Mouse (Mus musculus): ENCODE data around the gene Tnpo1.

The Tnpo1 gene

DNA sequence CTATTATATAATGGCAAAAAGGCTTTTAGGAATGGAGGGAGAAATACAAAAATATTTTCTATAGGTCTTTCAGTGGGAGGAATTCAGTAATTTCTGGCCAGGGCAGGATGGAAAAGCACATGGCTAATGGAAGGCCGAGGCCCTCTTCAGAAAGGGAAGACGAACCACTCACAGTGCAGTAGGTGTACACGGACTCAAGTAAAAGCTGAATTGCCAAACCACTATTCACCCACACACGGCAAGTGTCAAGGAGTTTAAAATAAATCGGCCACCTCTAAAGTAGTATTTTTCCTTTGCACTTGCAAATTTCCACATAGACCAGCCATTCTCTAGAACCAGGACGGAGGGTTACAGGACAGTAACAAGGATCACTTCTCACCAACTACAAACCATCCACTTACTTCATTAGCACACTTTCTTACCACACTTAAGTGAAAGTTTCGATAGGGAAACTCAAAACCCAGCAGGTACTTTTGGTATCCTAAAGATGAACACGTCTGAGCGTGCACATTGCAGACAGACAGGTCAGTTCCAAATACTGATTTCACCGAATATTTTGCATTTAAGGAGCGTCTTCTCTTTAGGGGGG, 1.2 kb downstream of the Tnpo1 start:
- DNase-seq = no peak

DNA sequence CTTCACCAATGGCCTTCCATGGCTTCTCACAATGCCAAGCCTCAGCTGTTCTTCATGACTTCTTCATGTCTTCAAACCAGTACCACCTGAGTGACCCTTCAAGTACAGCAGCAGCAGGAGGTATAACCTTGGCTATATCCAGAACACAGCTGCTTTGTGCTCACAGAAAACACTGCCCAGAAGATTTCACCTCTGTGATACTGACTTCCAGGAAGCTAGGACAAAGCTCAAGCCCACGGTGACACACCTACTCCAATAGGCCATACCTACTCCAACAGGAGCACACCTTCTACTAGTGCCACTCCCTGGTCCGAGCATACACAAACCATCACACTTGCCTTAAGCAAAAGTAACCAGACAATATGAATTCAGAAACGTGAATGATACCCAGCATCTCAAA, 3.4 kb downstream of the Tnpo1 start:
- DNase-seq = no peak

DNA sequence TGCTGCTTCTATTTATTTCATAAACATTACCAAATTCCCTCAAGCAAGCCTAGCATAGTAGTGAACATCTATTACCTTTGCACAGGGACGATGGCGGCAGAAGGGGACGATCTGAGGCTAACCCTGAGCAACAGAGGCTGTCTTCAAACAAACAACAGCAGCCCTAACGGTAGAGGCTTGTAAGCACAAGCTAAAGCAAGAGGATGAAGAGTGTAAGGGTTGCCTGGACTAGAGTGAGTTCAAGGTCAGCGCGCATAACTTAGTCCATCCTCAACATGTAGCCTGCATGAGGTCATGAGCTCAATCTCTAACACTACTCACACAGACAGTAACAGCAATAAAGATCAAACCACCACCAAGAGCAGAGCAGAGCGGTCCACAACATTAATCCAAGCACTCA, 4.9 kb downstream of the Tnpo1 start:
- no peak for DNase-seq

DNA sequence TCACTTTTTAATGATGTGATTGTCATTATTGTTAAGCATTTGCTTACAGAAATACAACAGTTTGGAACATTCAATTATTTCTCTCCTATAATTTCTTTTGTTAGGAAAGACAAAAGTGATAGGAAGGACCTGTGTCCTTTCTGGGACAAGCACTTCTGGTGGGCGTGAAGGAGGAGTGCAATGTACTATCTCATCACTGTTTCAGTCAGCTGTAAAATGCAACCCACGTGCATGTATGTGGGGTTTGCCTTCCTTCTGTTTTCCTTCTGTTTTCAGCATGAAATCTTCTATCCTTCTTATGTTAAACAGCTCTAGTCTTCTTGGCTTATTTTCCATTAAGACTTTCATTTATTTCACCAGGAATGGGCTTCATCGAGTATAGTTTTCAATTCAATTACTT, 5.9 kb downstream of the Tnpo1 start:
- DNase-seq = no peak

DNA sequence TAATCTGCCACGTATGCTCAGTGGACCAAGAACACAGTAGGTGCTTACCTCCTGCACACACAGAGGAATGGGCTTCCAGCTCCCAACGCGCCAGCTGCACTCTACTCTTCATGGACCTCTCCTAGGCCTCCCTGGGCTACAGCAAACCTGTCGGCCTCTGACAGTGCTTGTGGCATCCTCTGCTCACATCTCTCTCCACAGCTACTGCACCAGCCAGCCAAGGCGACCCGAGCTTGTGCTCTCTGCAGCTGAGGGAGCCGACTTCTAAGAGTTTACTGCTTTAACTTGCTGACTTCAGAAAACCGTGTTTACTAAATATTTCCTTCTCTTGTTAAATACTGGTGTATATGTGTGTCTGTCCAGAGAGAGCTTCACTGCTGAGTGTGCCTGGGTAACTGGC, 6.5 kb downstream of the Tnpo1 start:
- DNase-seq = no peak

DNA sequence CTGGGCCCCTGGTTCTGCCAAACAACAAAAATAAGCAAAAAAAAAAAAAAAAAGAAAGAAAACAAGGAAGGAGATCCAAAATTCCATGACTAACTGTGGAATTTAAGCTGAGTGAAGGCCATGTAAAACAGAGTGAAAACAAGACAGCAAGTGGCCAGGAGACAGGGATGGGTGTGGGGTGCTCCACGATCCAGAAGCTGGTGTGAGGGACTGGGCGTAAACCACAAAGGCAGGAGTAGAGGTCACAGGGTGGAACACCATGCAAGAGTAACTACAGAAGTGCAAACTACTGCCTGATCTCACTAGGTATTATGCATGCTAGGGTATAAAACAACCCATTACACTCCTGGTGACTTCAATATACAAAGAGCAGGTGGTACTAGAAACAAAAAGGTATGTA, 8.3 kb downstream of the Tnpo1 start:
- DNase-seq = no peak

DNA sequence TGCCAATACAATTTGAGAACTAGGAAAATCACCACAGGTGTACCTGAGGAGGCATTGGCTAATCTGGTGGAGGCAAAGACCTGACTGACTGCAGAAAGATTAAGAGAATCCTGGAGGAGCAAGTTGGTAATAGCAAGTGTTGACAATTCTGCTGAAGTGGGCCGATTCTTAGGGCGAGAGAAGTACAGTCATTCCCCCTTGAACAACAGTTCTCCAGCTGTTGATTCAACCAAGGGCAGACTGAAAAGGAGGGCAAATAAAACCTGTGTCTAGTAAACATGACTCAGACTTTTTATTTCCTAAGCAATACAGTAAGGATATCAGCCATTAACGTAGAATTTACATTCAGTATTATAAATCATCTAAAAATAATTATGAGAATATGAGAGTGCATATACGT, 10.6 kb downstream of the Tnpo1 start:
- no peak for DNase-seq

DNA sequence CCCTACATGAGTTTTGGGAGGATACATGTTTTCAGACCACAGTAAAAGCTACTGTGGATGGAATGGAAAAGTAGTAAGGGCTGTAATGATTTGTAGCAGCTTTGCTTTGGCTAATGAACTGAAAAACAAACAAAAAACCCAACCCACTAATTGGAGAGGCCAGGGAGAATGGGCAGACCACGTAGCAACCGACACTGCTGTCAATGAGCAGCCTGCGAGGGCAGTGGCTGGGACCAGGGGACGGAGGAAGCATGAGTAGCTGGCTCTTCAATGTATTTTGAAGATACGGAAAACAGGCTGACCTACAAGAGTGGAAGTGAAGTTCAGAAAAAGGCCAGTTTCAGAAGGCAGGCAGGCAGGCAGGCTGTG, 11.4 kb downstream of the Tnpo1 start:
- no peak for DNase-seq

DNA sequence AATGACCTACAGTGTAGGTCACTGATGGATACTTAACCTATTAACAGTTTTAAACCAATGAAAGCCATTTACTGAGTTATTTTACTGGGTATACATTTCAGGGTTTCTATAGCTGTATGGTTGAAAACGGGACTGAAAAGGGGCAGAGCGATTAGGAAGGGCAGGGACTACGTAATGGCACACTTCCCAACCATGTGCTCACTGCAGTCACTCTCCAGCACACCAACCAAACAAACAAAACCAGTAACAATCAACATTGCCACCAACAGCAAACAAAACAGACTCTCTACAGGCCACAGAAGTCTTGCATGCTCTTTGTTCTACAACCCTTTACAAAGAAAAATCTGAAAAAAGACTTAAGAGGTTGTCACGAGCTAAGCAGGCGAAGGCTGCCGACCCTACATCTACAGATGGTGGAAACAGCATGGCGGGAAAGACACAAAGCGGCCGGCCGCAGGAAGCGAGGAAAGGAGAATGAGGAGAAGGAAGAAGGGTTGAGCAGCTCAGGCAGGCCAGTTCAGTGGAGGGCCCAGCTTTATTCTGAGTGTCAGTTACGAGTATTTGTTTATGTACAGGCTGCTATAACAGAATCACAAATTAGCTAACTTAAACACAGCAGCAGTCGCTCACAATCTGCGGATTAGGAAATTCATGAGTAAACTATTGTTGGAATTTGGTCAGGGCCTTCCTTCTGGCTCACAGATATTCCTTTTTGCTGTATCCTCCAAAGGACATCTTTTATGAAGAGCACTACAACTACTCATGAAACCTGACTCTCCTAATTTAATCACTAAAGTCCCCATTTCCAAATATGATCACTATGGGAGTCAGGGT, 12.0 kb downstream of the Tnpo1 start:
- no peak for DNase-seq

DNA sequence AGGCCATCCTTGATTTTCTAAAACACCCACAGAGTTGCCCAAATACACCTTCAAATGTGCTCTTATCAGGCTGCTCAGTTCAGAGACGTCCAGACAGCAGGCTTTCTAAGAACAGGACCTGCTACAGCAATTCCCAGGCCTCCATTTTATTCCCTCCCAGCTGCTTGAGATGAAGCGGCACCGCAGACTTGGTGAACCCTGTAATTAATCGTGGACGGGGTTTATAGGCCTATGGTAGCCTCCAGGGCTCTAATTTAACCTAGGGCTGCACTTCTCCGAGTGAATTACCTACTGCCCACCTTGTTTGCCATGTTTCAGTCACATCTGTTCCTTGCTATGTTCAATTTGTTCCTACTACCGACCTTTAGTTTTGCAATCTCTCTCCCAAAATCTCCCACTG, 13.0 kb downstream of the Tnpo1 start:
- no peak for DNase-seq

DNA sequence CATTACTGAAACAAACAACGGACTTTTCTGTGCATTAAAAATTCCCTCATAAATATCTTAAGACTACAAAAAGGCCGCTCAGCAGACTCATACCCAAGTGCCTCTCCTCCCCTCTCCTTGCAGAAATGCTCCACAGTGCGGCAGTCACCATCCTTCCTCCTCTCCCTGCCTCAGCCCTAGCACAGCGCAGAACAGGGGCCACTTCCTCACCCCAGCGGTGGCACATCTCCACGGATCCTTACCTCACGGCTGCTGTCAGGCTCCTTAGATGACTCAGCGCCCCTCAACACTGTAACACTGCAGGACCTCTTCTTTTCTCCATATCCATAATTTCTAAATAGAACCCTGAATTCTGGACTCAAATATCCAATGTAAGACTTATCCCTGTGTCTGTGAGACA, 13.6 kb downstream of the Tnpo1 start:
- peak; percentile 44 to 53 for DNase-seq

DNA sequence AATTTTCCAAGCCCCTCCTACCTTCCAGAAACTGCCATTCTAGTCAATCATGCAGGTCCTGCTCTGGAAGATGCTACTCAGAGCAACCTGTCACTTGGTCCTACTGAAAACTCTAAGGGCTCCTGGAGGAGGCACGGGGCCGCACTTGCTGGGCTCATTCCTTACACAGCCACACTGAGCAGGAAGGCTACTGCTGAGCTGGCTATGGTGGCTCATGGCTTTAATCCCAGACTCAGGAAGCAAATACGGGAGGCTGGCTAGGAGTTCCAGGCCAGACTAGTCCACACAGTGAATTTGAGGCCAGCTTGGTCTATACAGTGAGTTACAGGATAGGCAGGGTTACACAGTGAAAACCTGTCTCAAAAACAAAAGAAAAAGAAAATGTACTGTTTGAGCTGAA, 15.4 kb downstream of the Tnpo1 start:
- no peak for DNase-seq

DNA sequence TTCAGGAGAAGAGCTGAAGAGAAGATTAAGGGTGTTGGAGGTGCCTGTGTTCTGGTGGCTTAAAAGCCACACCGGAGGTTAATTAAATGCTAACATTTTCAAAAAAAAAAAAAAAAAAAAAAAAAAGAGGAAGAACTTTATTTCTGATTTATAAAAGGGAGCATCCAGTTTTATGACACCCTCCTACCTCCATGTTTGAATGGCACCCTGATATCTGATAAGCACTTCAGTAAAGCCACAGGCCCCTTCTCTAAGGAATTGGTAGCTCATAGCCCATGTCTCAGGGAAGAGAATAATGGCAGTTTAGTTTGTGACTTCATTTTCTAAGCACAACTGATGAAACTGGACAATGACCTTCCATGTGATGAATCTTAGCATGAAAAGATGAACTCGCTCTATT, 21.6 kb downstream of the Tnpo1 start:
- no peak for DNase-seq

DNA sequence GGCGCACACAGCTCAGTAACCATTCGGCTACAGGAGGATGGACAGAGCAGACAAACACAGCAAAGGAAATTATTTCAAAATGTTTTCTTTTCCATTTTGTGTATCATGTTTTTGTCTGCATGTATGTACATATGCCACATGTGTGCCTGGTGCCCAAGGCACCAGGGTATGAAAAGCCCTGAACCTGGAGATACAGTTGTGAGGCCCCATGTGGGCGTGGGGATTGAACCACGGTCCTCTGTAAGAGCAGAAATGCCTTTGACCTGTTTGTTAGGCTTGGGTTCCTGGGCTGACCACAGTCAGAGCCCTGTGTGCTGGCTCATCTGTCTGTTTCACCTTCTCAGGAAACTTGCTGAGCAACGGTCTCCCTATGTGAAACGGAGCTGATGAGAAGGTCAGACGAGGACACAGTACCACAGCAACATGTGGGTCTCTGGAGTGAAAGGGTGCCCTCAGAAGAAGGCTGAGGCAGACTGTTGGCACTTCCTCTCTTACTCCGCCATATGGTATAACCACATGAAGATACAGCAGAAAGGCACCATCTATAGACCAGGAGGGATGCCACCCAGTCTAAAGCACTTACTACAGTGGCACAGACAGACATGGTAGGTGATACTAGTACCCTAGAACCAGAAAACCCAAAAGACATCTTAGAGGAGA, 23.7 kb downstream of the Tnpo1 start:
- DNase-seq = no peak

DNA sequence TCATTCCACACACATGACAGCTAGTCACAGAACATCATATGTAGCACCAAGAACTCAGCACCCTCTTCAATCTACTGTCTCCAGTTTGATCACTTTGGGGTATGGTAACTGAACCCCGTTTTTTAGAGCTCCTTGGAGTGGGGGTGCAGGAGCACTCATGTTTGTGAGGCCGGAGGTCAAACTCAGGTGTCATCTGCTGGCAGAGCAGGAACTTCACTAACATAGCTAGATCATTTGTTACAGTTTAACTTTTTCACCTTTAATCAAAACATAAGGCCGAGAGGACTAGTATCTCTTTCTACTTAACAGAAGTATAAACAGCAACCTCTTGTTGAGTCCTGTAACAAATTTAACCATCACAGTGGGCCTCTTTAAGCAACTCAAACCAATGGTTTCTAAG, 26.6 kb downstream of the Tnpo1 start:
- DNase-seq = no peak

DNA sequence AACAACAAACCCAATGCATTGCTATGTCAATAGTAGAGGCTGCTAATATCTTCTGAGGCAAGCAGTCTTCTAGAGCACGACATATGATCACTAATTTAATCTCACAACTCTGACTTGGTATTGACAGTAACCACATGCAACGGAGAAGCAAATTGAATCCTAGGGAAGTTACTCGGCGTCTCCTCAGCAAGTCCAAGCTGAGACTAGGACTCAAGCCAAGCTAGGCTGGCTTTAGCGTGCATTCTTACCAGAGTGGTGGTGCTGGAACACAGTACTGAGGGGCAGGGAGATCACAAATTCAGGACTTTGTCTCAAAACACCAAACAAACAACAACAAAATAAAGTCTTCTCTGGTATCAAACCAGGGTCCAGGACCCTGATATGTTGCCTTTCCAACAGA, 28.6 kb downstream of the Tnpo1 start:
- no peak for DNase-seq

DNA sequence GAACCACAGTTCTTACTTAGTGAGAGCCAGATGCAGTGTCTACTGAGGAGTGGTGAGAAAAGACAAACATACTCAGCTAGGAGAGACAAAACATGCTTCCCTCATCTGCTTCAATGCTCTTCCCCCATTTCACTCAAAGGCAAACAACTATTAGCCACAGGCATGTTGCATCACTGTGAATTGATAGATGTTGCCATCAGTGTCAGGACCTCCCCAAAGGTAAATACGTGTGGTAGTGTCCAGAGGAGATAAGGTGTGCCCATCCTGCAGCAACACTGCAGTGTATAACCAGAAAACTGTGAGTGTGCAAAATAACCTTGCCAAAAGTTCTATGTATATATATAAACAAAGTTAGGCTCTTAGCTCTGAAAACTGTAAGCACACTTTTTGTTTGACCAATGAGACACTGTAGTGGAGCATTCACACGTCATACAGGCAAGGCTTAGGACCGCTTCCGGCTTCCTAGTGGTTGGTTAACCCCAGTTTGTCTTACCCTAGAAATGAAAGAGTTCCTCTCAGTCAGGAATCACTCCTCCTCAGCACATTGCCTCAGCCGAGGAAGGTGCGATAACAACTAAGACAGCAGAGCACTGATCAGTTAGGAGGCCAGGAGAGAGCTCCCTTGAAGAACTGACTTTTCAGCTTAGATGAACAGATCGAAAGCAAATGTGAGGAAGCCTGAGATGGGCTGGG, 29.6 kb downstream of the Tnpo1 start:
- no peak for DNase-seq

DNA sequence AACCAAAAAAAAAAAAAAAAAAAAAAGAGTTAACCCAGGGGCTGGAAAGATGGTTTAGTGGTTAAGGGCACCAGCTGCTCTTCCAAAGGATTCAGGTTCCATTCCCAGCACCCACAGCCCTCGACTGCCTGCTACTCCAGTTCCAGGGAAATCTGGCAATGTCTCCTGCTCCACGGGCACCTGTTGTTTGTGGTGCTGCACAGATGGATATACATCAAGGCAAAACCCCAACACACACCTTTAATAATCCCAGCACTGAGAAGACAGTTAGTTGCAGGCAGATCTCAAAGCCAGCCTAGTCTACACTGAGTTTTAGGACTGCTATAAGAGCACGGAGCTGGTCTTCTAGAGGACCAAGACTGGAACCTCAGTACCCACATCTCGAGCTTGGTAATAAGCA, 30.2 kb downstream of the Tnpo1 start:
- DNase-seq = no peak

DNA sequence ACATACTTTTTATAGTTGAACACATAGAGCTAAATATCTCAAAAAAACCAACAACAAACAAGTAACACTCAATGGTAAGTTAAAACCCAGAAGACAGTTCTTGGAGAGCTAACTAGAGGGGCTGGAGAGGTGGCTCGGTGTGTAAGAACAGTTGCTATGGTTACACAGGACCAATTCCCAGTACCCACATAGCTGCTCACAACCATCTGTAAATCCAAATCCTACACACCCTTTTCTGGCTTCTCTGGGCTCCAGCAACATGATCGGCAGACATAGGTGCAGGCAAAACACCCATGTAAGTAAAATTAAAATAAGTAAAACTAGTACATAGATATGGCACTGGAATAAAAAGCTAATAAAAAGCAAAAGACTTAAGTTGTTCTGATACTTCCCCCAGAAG, 31.3 kb downstream of the Tnpo1 start:
- no peak for DNase-seq

DNA sequence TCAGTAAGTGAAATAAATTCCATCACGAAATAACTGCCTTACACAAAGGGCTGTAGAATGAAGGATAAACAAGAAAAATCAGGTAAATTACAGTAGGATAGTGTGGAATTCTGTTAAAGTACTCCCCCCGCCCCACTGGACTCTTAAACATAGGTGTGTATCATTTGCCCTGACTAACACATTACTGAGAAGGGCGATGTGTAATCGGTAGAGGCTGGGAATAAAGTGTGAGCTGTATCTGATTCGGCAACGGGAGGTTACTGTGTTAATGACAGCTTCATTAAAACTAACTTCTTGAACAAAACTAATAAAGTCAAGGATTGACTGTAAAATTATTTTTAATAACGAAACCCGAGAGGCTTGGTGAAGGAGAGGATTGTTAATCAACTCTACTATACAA, 34.7 kb downstream of the Tnpo1 start:
- no peak for DNase-seq

DNA sequence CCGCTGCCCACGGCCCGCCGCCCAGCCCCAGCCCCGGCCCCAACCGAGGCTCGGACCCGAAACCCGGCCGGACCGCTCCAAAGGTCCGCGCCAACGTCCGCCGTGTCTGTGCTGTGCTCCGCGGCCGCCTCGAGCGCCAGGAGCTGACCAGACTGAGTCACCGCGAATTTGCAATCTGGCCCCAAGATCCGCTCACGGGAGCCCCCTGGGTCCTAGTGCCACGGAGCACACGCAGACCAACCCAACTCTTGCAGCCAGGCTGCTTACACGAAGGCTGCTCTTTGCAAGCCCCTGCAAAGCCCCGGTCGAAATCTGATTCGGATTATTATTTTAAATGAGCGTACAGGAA, 35.3 kb downstream of the Tnpo1 start:
- DNase-seq = peak; percentile 80 to 82

DNA sequence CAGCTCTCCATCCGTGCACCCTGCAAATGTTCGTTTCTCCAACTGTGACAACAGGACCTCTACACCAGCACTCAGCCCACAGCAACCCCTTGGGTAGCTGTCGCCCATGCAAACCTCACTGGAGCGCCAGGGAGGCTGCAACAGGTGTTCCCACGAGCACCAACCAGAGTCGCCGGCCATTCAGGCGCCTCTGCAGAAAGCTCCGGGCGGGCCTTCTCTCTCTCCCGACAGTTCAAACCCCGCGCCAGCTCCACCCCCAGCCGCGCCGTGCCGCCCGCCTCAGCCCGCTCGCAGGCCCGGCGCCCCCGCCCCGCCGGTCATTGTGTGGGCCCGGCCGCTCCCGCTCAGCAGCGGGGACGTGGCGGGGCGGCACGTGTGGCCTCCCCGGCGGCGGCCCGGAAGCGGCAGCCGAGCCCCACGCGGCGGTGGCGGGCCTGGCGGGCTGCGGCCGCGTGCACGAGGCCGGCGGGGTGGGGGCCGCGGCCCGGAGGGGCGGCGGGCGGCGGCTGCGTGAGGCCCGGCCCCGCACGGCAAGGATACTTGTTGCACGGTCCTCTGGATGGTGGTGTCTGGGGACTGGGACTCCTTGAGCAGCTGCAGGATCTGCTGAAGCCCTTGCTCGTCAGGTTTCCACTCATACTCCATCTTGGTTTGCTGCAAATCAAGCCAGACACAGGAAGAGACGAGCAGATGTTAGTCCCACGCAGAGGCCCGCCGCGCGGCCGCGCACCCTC, 35.9 kb downstream of the Tnpo1 start:
- DNase-seq = peak; percentile 55 to 73

DNA sequence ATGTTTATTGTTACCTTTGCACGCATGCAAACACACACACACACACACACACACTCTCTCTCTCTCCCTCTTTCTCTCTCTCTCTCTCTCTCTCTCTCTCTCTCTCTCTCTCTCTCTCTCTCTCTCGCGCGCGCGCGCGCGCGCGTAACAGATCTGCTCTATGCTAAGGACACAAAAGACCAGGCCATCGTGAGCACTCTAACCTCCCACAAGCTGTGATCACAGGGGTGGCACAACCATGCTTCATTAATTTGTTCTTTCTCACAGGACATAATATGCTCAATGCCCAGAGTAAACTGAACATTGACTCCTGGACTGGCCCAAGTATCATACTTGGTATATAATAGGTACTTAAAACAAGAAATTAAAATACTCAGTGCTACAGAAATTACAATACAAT, 37.0 kb downstream of the Tnpo1 start:
- DNase-seq = no peak
